Mouse (Mus musculus) brain, embryonic 14.5 days (tissue): ENCODE measurements at regions not wholly inside any gene's neighbourhood (a gene's known extent, or its start where the extent isn't known, plus 50 kb on each side); places are given as distances from the start of the nearest gene placed in this dataset.

ENCODE experiments used
- CTCF ChIP-seq: fragments of 200-500 bp; IDR thresholded peaks from 2 replicates; pipeline ENCODE4 v1.5.1; 2012; ENCODE audit warnings: inconsistent platforms, mild to moderate bottlenecking, moderate library complexity, borderline replicate concordance; ENCODE audit not compliant: insufficient read depth, insufficient read length; ENCODE audit errors: extremely low read depth
- POLR2A ChIP-seq: fragments of 200-500 bp; IDR thresholded peaks from 2 replicates; pipeline ENCODE4 v1.6.1; 2012; ENCODE audit warnings: mild to moderate bottlenecking, inconsistent platforms, borderline replicate concordance; ENCODE audit not compliant: poor library complexity, insufficient read depth, insufficient read length, severe bottlenecking; ENCODE audit errors: extremely low read depth

DNA sequence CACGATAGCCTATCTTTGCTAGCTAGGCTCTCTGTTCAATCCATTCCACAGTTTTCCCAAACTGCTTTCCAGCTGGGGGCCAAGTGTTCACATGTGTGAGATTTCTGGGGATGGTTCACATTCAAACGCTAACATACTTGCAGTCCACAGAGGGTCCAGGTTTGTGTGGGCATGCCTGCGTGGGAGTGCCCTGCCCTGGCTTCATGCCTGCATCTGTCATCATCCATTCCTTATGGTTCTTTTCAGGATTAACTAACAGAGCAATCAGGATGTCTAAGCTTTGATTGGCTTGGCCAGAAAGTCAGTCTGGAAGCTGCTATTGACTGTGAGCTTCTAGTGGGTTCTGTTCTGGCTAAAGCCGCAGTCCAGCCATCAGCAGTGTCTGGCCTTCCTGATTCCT lies 93.7 kb upstream of the Spata13 start:
- TF ChIP-seq CTCF, result no peak
- no peak for TF ChIP-seq POLR2A
